Comparison of ENCODE assay signal across 8 mouse cellular contexts in the genomic region with DNA sequence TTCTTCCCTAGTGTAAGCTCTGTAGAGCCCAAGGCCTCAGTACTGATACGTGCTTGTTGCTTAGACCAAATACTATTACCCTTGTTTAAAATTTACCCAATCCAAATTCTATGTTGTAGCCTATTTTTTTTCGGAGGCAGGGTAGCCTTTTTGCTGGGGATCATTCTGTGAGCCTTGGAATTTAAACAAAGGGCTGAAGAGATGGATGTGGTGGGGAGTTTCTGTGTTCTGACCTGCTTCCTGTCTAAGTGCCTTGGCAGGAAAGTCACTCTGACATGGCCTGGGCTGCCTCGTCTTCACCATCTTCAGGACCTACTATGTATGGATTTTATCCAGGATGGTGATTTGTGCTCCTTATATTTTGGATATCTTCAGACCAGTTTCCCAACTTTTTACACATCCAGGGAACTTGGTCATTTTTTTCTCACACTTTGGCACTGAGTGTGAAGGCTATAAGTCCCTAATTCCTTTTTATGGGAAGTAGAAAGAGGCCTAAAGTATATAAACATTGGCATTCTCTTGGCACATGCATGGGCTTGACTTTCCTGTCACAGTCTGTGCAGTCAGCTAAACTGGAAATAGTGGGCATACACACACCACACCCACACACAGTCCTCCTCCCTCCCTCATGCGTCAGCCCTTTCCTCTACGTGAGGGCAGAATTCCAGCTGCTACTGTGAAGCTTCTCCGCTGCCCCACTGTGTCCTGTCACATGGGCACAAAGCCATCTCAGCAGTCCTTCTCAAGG. TPM values are rescaled to one million over a fixed set of nuclear protein-coding genes. Genes with fewer than 3 reads are reported as not detected.
DNase-seq lines count a peak whose midpoint lies in the region; ATAC-seq and TF ChIP-seq lines count a peak whose summit lies in the region.
"Had no signal": no experiment of that assay in that cellular context is flagged by ENCODE, and none has a peak within 500 bp of the region (broad histone marks: within the 10 kb centered on the region; RNA-seq: fewer than 3 reads in every experiment).

No protein-coding gene starts in this region.

- no peak for TF ChIP-seq CTCF in spleen, adult 2 months (IDR thresholded peaks at IDR 0.05; ENCODE audit: extremely low read depth, insufficient read depth, insufficient read length, insufficient replicate concordance)

- 0 out of 2 replicates have a peak overlapping the region, but pooled peaks have one; percentile 74 for H3K4me2 ChIP-seq in embryonic facial prominence, embryonic 15.5 days (replicated peaks)
- no peak overlapping the region for H3K4me2 ChIP-seq in hindbrain, embryonic 11.5 days (replicated peaks; ENCODE audit: low read depth, low read length)

- H3K27me3 ChIP-seq in spleen, adult 2 months (ENCODE audit: control insufficient read depth, insufficient read depth, low read length), result no peaks in the 10 kb centered on the region
- H3K27me3 ChIP-seq in embryonic facial prominence, embryonic 15.5 days, result no peaks in the 10 kb centered on the region
- no peaks in the 10 kb centered on the region for H3K27me3 ChIP-seq in hindbrain, embryonic 11.5 days (ENCODE audit: control insufficient read depth, insufficient read depth, low read length)

- H3K4me1 ChIP-seq in spleen, adult 2 months (ENCODE audit: control insufficient read depth, insufficient read depth, insufficient read length), result peaks cover 27% of the 10 kb centered on the region
- H3K4me1 ChIP-seq in embryonic facial prominence, embryonic 15.5 days, result peaks cover 68% of the 10 kb centered on the region
- peaks cover 3% of the 10 kb centered on the region for H3K4me1 ChIP-seq in hindbrain, embryonic 11.5 days (replicated peaks; ENCODE audit: control insufficient read depth, insufficient read depth, low read length)

- WGBS in spleen, adult 2 months, result 10% methylated on average over 6 of the region's 6 CpGs
- WGBS in embryonic facial prominence, embryonic 15.5 days, result 62% methylated on average over 6 of the region's 6 CpGs
- 56% methylated on average over 6 of the region's 6 CpGs for WGBS in hindbrain, embryonic 11.5 days

- no peak overlapping the region for H3K9ac ChIP-seq in embryonic facial prominence, embryonic 15.5 days
- no peak overlapping the region for H3K9ac ChIP-seq in hindbrain, embryonic 11.5 days (ENCODE audit: low read depth, low read length)
- H3K9ac ChIP-seq: liver, embryonic 14.5 days had no signal

- peak overlapping the region; percentile 98 for H3K27ac ChIP-seq in spleen, adult 2 months (ENCODE audit: insufficient read depth, low read length)
- peak overlapping the region; percentile 95 for H3K27ac ChIP-seq in embryonic facial prominence, embryonic 15.5 days (replicated peaks)
- H3K27ac ChIP-seq in hindbrain, embryonic 11.5 days (ENCODE audit: low read depth, low read length), result no peak overlapping the region

- no peak for ATAC-seq in embryonic facial prominence, embryonic 15.5 days (ENCODE audit: insufficient number of reproducible peaks, low FRiP score, low TSS enrichment, low read depth)
- ATAC-seq in hindbrain, embryonic 11.5 days (ENCODE audit: low FRiP score), result no peak

- no peaks in the 10 kb centered on the region for H3K9me3 ChIP-seq in embryonic facial prominence, embryonic 15.5 days (replicated peaks)
- no peaks in the 10 kb centered on the region for H3K9me3 ChIP-seq in hindbrain, embryonic 11.5 days (ENCODE audit: control insufficient read depth, low read length)

- peak in 1 of 2 experiments; percentile 51 for DNase-seq in spleen, adult 2 months (ENCODE audit: low read depth in 1 of 2, low spot score in 2 of 2)
- DNase-seq in spleen, postnatal 10 days (ENCODE audit: low spot score in 2 of 2), result no peak
- DNase-seq in kidney, adult 18-20 months, result peak; percentile 65
- peak; percentile 87 for DNase-seq in lung, postnatal 25 days (ENCODE audit: low spot score)
- DNase-seq in embryo, embryonic 10 days (ENCODE audit: low spot score), result no peak
- no peak for DNase-seq in hindbrain, embryonic 11.5 days (ENCODE audit: low spot score)

- H3K4me3 ChIP-seq in spleen, adult 2 months (ENCODE audit: extremely low read depth, insufficient read depth, insufficient read length), result peak overlapping the region; percentile 53
- no peak overlapping the region for H3K4me3 ChIP-seq in embryonic facial prominence, embryonic 15.5 days (replicated peaks)
- no peak overlapping the region for H3K4me3 ChIP-seq in hindbrain, embryonic 11.5 days (ENCODE audit: low read depth, low read length)

- H3K36me3 ChIP-seq in spleen, adult 2 months (ENCODE audit: control insufficient read depth, insufficient read depth, low read length), result peaks cover 4% of the 10 kb centered on the region; the same call in 1 of the 2 replicates
- H3K36me3 ChIP-seq in embryonic facial prominence, embryonic 15.5 days, result 0 out of 2 replicates have a peak, but pooled peaks cover 8% of the 10 kb centered on the region
- H3K36me3 ChIP-seq in hindbrain, embryonic 11.5 days (ENCODE audit: control insufficient read depth, insufficient read depth, low read length), result no peaks in the 10 kb centered on the region

- TF ChIP-seq POLR2A in spleen, adult 2 months (IDR thresholded peaks at IDR 0.05; ENCODE audit: low read depth, low read length), result peak; percentile 20; the same call in 1 of the 2 replicates

RNA-seq across cellular contexts. Expression of gene Mgat1, which starts 4.4 kb away (rescaled TPM):
- polyA plus RNA-seq in spleen, adult 2 months (2012; rRNA removed), result 222 and 255 TPM in 2 replicates
- polyA plus RNA-seq in embryonic facial prominence, embryonic 15.5 days (2015; fragmentation: Nextera tagmentation; extraction: Ambion mirVana), result 71.7 and 75.4 TPM in 2 replicates
- polyA plus RNA-seq in hindbrain, embryonic 11.5 days (2014; fragmentation: Nextera tagmentation; extraction: Ambion mirVana), result 28.7 and 31.0 TPM in 2 replicates

RNA-seq across cellular contexts. Expression of gene Olfr1393, which starts 29.7 kb away (rescaled TPM):
- 0.06 TPM in 2 replicates for polyA plus RNA-seq in spleen, adult 2 months (2012; rRNA removed)
- 0.11 TPM in 1 of 2 replicates, not detected in the other for polyA plus RNA-seq in embryonic facial prominence, embryonic 15.5 days (2015; fragmentation: Nextera tagmentation; extraction: Ambion mirVana)
- not detected in 2 replicates for polyA plus RNA-seq in hindbrain, embryonic 11.5 days (2014; fragmentation: Nextera tagmentation; extraction: Ambion mirVana)

RNA-seq across cellular contexts. Expression of gene Olfr1392, which starts 36.7 kb away (rescaled TPM):
- not detected in 2 replicates for polyA plus RNA-seq in spleen, adult 2 months (2012; rRNA removed)
- polyA plus RNA-seq in embryonic facial prominence, embryonic 15.5 days (2015; fragmentation: Nextera tagmentation; extraction: Ambion mirVana), result not detected in 2 replicates
- not detected in 2 replicates for polyA plus RNA-seq in hindbrain, embryonic 11.5 days (2014; fragmentation: Nextera tagmentation; extraction: Ambion mirVana)

RNA-seq across cellular contexts. Expression of gene Zfp62, which starts 45.3 kb away (rescaled TPM):
- 1.4 and 2.4 TPM in 2 replicates for polyA plus RNA-seq in spleen, adult 2 months (2012; rRNA removed)
- 36.0 and 36.7 TPM in 2 replicates for polyA plus RNA-seq in embryonic facial prominence, embryonic 15.5 days (2015; fragmentation: Nextera tagmentation; extraction: Ambion mirVana)
- 59.0 and 63.2 TPM in 2 replicates for polyA plus RNA-seq in hindbrain, embryonic 11.5 days (2014; fragmentation: Nextera tagmentation; extraction: Ambion mirVana)

RNA-seq across cellular contexts. Expression of gene Olfr10, which starts 56.1 kb away (rescaled TPM):
- polyA plus RNA-seq in spleen, adult 2 months (2012; rRNA removed), result not detected in 2 replicates
- polyA plus RNA-seq in embryonic facial prominence, embryonic 15.5 days (2015; fragmentation: Nextera tagmentation; extraction: Ambion mirVana), result not detected in 2 replicates
- not detected in 2 replicates for polyA plus RNA-seq in hindbrain, embryonic 11.5 days (2014; fragmentation: Nextera tagmentation; extraction: Ambion mirVana)
- polyA plus RNA-seq: liver, embryonic 14.5 days had no signal

Comparison
In these comparisons a context has a peak if more than half of its experiments do, and no peak if none do; other contexts are left out.
1. DNase-seq: peak in kidney, adult 18-20 months (single experiment) and lung, postnatal 25 days (single experiment); none in spleen, postnatal 10 days (0 of 2), embryo, embryonic 10 days (single experiment) and hindbrain, embryonic 11.5 days (single experiment).